Mouse (Mus musculus): Measurements from ENCODE around the gene Olfr944.

The Olfr944 gene

DNA sequence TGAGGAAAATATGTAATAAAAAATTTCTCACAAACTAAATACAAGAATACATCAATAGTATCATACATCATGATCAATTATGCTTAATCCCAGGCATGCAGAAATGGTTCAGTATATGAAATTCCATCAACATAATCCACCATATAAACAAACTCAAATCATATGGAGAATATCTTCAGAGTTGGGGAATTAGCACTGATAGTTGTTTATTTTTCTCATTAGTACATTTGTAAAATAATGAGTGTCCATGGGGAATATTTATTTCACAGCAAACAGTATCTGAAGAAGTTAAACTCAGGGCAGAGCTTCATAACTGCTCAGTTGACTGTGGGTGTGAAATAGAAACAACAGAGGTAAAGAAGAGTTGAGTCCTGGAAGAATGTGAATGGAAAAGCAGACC, at the start of gene Olfr944:
Olfr944 (plus strand) TSS at position 301 of the 400 bp plus-strand sequence.
- no peak for DNase-seq (ENCODE audit: extremely low spot score, low read depth, low spot score)

DNA sequence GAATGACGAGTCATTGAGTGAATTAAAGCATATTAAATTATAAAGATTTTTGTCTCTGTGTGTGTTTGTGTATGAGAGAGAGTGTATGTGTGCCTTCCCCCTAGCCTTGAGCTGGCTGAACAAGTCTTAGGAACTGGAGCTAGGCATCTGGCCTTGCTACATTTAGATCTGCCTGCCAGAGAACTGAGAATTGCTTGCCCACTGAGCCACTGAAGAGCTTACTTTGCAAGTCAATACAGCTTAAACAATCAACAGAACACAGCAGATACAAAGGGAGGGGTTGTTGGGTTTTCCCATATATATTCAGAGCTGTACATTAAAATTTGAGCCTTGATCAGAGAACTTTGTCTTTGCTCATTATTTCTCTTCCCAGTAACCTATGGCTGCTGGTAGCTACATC, 49.3 kb upstream of the Olfr944 start:
- no peak for DNase-seq (ENCODE audit: extremely low spot score, low read depth, low spot score)

DNA sequence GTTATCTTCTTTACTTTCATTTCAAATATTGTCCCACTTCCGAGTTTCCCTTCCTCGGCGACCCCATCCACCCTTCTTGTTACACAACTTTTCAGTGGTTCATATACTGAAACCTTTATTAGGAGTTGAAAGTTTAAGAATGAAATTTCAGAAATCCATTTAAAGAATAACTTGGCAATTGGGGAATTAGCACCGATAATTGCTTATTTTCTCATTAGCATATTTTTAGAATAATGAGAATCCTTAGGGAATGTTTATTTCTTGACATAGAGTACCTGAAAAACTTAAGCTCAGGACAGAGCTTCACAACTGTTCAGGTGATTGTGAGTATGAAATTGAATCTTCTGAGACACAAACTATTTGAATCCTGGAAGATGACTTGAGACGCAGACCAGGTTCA, 35.7 kb upstream of the Olfr944 start, which contains the start of gene Olfr943:
Olfr943 (plus strand) TSS at position 301 of the 400 bp plus-strand sequence.
- DNase-seq (ENCODE audit: extremely low spot score, low read depth, low spot score), result no peak

DNA sequence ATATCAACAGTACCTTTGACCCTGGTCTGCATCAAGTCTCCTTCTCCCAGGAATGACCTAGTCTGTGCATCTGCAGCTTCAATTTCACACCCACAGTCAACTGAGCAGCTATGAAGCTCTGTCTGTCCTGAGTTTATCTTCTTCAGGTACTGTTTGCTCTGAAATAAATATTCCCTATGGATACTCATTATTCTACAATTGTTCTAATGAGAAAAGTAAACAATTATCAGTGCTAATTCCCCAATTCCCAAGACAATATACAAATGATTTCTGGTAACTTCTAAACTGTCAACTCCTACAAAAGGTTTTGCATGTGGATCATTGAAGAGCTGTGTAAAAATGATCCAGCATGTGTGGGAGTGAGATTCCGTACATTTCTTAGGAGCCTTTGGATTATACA, 48.2 kb downstream of the Olfr944 start, which contains the start of gene Olfr1537:
Olfr1537 (minus strand) TSS at position 101 of the 400 bp plus-strand sequence.
- no peak for DNase-seq (ENCODE audit: extremely low spot score, low read depth, low spot score)
